Mouse (Mus musculus): ENCODE measurements around the gene Msn.
"Not testable (repeated sequence)": the region's sequence is repeated elsewhere in the genome, so short reads cannot be mapped to it uniquely, and the experiment has no call there.

Gene Msn

DNA sequence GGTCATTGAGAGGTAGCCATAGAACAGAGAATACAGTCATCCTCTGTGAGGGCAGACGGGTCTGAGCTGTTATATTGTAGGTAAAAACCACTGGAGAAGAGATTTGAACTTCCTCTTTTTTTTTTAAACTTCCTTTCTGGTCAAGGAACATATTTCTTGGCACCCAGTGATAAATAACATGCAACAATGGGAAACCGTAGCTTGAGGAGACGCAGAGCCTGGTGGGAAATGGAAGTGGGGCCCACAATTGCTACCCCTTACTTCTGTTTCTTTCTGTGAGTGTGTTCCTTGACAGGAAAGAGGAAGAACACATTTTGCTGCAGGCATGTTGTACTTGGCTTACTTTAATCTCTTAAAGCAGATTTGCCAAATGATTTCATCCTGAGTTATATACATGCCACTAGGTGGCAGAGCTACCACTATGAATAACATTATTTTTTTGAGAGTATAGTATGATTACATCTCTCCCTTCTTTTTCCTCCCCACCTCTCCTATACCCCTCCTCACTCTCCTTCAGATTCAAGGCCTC lies 49.2 kb downstream of the Msn start:
- DNase-seq (ENCODE audit: low spot score) = no peak

- no peak for DNase-seq (ENCODE audit: low spot score)
Observed at GRCm38 (mm10) chrX:96148217-96148616, 52.4 kb downstream of the Msn start.

- DNase-seq (ENCODE audit: low spot score) = no peak
Observed at GRCm38 (mm10) chrX:96153362-96153761, 57.5 kb downstream of the Msn start.

- DNase-seq (ENCODE audit: low spot score) = no peak
Observed at GRCm38 (mm10) chrX:96157936-96158335, 62.1 kb downstream of the Msn start.

GRCm38 (mm10) chrX:96162571-96162970 lies 66.7 kb downstream of the Msn start:
- DNase-seq (ENCODE audit: low spot score) = no peak

DNA sequence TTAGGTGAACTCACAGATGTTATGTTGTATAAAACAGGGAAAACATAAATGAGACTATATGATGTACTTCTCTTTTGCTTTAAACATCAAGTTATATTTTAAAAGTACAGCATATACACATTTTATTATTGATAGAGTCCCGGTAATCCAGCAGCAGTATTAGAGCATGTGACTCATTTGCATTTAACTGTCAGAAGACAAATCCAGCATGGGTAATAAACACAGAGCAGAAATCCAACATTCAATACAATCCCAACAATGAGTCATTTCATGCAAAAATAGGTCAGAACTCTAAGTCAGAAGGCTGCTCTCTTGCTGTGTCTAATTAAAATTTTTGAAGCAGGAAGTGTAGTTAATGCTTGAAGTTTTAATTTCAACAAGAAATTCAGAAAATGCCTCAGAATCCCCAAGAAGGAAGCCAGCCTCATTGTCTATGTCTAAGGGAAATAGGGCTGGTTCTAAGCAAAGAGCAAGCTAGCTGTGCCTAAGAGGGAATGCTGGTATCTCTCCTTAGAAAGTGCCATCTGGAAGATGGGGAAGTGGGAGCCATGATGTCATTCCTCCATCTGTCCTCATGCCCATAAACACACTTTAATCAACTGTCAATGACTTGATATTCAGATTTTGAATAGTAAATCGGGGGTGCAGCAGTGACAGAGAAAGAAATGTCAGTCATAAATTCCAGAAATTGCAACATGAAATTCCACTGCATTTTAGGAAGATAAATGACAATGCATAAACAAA lies 76.0 kb downstream of the Msn start:
- no peak for DNase-seq (ENCODE audit: low spot score)

- DNase-seq (ENCODE audit: low spot score) = no peak
Observed at GRCm38 (mm10) chrX:96178437-96178836, 82.6 kb downstream of the Msn start.

- no peak for DNase-seq (ENCODE audit: low spot score)
Observed at GRCm38 (mm10) chrX:96184100-96184732, 88.4 kb downstream of the Msn start.

DNA sequence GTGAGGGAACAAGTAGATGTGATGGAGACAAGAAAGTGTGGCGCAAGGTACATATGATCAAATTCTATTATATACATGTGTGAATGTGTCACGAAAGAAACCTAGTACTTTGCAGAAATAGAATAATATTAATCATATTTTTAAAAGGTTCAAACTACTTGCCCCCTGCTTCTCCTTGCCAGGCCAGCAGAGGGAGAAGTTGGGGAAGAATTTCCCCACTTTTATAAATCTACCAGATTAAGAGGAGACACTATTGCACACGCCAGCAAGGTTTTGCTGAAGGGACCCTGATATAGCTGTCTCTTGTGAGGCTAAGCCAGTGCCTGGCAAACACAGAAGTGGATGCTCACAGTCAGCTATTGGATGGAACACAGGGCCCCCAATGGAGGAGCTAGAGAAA lies 109.3 kb downstream of the Msn start:
- not testable (repeated sequence) for DNase-seq (ENCODE audit: low spot score)

GRCm38 (mm10) chrX:96206872-96207271 lies 111.0 kb downstream of the Msn start:
- DNase-seq (ENCODE audit: low spot score) = no peak

- DNase-seq (ENCODE audit: low spot score) = no peak
Observed at GRCm38 (mm10) chrX:96218088-96218487, 122.2 kb downstream of the Msn start.
